Mouse (Mus musculus): ENCODE data around the gene Plscr3. TPM values are rescaled to one million over a fixed set of nuclear protein-coding genes. Genes with fewer than 3 reads are reported as not detected.

Gene Plscr3
- polyA plus RNA-seq (2012; rRNA removed): 132 and 142 TPM in 2 replicates

DNA sequence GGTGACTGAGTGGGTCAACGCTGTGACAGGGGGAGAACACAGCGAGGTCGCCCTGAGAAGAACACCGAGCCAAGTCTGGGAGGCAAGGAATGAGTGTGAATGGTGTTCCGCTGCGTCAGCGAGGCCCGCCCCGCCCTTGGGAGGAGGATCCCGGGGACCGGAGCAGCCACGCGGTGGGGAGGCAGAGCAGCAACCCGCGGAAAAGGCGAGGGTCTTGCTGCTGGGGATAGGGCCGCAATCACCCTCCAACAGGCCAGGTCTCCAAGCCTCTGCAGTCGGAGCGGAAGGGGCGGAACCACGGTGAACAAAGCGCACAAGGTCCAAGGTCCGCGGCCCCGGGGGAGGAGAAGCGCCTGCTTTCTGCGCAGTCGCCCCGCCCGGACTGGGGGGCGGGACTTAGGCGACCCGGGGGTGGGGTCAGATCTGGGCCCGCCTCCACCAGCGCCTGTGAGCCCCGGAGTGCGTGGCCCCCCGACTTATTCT, at the start of gene Plscr3:
Gene Plscr3, plus strand, starts transcription at position 179 of the 483 bp plus-strand sequence.
- Histone ChIP-seq H3K4me3 (ENCODE audit: control insufficient read depth, insufficient read depth, low read length) (peak within 1 kb of the TSS; percentile 96), H3K27me3 (ENCODE audit: control insufficient read depth, insufficient read depth, low read length) (no peaks in the 10 kb centered on the region), H3K36me3 (ENCODE audit: control insufficient read depth, insufficient read depth, low read length) (no peaks in the 10 kb centered on the region), H3K4me1 (replicated peaks; ENCODE audit: control insufficient read depth, insufficient read depth, low read length) (peaks cover 39% of the 10 kb centered on the region), H3K27ac (ENCODE audit: control insufficient read depth, insufficient read depth, low read length) (peak within 1 kb of the TSS; percentile 72)
- TF ChIP-seq POLR2A (IDR thresholded peaks at IDR 0.05; ENCODE audit: control insufficient read depth, extremely low read depth, insufficient read depth, low read length, poor library complexity) (peak; percentile 63; the same call in 1 of the 2 replicates), CTCF (IDR thresholded peaks at IDR 0.05; ENCODE audit: borderline replicate concordance, control insufficient read depth, extremely low read depth, insufficient read depth, low read length, poor library complexity) (peak; percentile 28; the same call in 1 of the 2 replicates)
- peak; percentile 95 for DNase-seq
- whole genome bisulfite sequencing: under 1% methylated on average over 36 of the region's 38 CpGs

DNA sequence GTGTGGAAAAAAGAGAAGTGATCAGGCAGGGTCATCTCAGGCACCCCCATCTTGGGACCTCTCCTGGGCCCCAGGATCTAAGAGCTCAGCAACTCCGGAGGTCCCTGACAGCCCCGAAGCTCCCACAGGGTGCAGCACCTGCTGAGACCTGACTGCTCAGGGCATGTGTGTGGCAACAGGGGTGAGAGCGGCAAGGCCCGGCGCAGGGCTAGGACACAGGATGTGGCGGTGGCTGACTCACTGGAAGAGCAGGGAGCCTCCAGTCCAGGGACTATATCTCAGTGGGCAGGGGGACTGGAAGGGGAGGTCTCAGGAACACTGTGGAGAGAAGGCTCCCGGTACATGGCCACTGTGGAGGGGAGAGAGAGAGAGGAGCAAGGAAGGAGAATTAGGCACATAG, 48.3 kb upstream of the Plscr3 start:
- Histone ChIP-seq H3K4me3 (ENCODE audit: control insufficient read depth, insufficient read depth, low read length) (no peak overlapping the region), H3K36me3 (ENCODE audit: control insufficient read depth, insufficient read depth, low read length) (no peaks in the 10 kb centered on the region), H3K4me1 (replicated peaks; ENCODE audit: control insufficient read depth, insufficient read depth, low read length) (peaks cover 24% of the 10 kb centered on the region), H3K27ac (ENCODE audit: control insufficient read depth, insufficient read depth, low read length) (no peak overlapping the region), H3K27me3 (ENCODE audit: control insufficient read depth, insufficient read depth, low read length) (peaks cover 18% of the 10 kb centered on the region; the same call in 1 of the 2 replicates)
- DNase-seq: no peak
- TF ChIP-seq POLR2A (IDR thresholded peaks at IDR 0.05; ENCODE audit: control insufficient read depth, extremely low read depth, insufficient read depth, low read length, poor library complexity) (no peak), CTCF (IDR thresholded peaks at IDR 0.05; ENCODE audit: borderline replicate concordance, control insufficient read depth, extremely low read depth, insufficient read depth, low read length, poor library complexity) (no peak)
- 89% methylated on average over 7 of the region's 7 CpGs for whole genome bisulfite sequencing

DNA sequence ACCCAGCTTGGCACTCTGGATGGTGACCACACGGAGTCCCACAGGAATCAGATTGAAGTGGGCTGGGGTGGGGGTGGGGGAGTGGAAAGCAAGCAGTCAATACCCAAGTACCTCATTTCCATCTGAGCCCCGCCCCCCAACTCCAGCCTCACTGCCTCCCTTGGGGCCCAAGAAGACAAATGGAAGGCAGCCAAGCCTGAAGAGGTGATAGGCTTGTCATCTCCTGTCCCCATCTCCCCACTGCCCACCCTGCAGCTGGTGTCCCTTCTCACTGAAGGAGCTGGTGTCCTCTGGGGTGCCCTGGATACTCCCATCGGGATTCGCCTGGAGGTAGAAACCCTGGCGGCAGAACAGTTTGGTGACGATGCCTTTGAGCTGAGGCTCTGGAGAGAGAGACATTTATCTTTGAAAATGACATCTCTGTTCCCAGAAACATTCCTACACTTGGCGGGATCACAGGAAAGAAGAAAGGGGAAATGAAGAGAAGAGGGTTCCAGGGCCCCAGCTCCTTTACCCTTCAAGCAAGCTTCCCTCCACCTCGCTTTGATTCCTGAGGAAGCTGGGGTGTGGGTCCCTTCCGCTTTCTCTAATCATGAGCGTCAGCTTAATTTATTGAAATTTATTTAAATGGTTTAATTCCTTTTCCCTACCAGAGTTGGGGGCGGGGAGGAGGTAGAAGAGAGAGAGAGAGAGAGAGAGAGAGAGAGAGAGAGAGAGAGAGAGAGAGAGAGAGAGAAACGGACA, 46.6 kb upstream of the Plscr3 start:
- TF ChIP-seq POLR2A (IDR thresholded peaks at IDR 0.05; ENCODE audit: control insufficient read depth, extremely low read depth, insufficient read depth, low read length, poor library complexity) (no peak), CTCF (IDR thresholded peaks at IDR 0.05; ENCODE audit: borderline replicate concordance, control insufficient read depth, extremely low read depth, insufficient read depth, low read length, poor library complexity) (no peak)
- no peak overlapping the region for H3K27ac ChIP-seq (ENCODE audit: control insufficient read depth, insufficient read depth, low read length)
- no peak for DNase-seq
- no peaks in the 10 kb centered on the region for H3K36me3 ChIP-seq (ENCODE audit: control insufficient read depth, insufficient read depth, low read length)
- no peak overlapping the region for H3K4me3 ChIP-seq (ENCODE audit: control insufficient read depth, insufficient read depth, low read length)
- H3K27me3 ChIP-seq (ENCODE audit: control insufficient read depth, insufficient read depth, low read length): peaks cover 20% of the 10 kb centered on the region; the same call in 1 of the 2 replicates
- H3K4me1 ChIP-seq (replicated peaks; ENCODE audit: control insufficient read depth, insufficient read depth, low read length): peaks cover 36% of the 10 kb centered on the region
- 34% methylated on average over 11 of the region's 12 CpGs for WGBS

DNA sequence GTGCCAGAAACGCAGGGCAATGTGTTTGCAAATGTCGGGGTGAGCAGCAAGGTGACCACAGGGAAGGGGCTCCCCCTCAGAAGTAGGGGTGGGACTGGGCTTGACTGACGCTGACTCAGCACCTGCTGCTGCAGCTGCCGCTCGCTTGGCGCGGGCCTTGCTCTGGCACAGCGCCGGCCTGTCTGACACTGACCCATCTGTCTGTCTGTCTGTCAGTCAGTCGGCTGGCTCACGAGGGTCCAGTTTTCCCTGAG, 46.1 kb upstream of the Plscr3 start:
- no peak for TF ChIP-seq POLR2A (IDR thresholded peaks at IDR 0.05; ENCODE audit: control insufficient read depth, extremely low read depth, insufficient read depth, low read length, poor library complexity)
- TF ChIP-seq CTCF (IDR thresholded peaks at IDR 0.05; ENCODE audit: borderline replicate concordance, control insufficient read depth, extremely low read depth, insufficient read depth, low read length, poor library complexity): no peak
- no peak for DNase-seq
- H3K36me3 ChIP-seq (ENCODE audit: control insufficient read depth, insufficient read depth, low read length): no peaks in the 10 kb centered on the region
- H3K27ac ChIP-seq (ENCODE audit: control insufficient read depth, insufficient read depth, low read length): no peak overlapping the region
- H3K4me3 ChIP-seq (ENCODE audit: control insufficient read depth, insufficient read depth, low read length): no peak overlapping the region
- H3K27me3 ChIP-seq (ENCODE audit: control insufficient read depth, insufficient read depth, low read length): peaks cover 20% of the 10 kb centered on the region; the same call in 1 of the 2 replicates
- WGBS: 4% methylated on average over 11 of the region's 11 CpGs
- peaks cover 36% of the 10 kb centered on the region for H3K4me1 ChIP-seq (replicated peaks; ENCODE audit: control insufficient read depth, insufficient read depth, low read length)

DNA sequence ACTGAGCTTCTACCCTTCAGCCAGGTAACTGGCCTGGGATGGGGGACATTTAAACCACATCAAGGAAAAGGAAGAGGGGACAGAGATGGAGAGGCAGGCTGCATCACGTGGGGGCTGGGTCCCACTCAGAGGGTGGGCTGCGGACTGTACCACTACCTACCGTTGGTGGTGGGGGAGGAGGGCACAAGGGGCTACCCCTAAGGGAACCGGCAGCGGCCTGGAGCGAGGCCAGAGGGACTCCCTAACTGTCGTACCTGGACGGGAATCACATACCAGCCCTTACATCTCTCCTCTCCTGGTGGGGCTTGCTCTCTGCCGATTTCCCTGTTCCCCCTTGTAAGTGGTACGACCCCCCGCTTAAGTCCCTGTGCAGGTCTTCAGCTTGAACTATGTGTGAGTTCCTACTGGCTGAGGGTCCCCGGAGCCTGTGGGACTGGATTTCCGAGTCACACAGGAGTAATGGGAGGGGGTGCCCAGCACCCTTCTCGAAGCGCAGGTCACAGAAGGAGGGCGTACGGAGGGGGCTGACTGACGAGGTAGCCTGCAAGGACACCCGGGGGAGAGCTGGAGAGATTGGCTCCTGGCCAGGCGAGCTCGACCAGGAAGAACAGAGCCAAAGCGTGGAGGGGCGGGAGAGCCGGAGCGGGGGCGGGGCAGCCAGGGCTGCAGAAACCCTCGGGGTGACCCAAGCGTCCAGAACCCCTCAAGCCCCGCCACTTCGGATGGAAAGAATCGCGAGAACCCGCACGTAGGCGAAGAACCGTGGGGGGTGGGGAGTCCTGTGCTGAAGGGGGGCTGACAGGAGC, 45.6 kb upstream of the Plscr3 start:
- WGBS: 1% methylated on average over 36 of the region's 36 CpGs
- peaks cover 36% of the 10 kb centered on the region for H3K4me1 ChIP-seq (replicated peaks; ENCODE audit: control insufficient read depth, insufficient read depth, low read length)
- DNase-seq: no peak
- TF ChIP-seq POLR2A (IDR thresholded peaks at IDR 0.05; ENCODE audit: control insufficient read depth, extremely low read depth, insufficient read depth, low read length, poor library complexity): no peak
- TF ChIP-seq CTCF (IDR thresholded peaks at IDR 0.05; ENCODE audit: borderline replicate concordance, control insufficient read depth, extremely low read depth, insufficient read depth, low read length, poor library complexity): no peak
- no peak overlapping the region for H3K4me3 ChIP-seq (ENCODE audit: control insufficient read depth, insufficient read depth, low read length)
- peaks cover 20% of the 10 kb centered on the region; the same call in 1 of the 2 replicates for H3K27me3 ChIP-seq (ENCODE audit: control insufficient read depth, insufficient read depth, low read length)
- H3K27ac ChIP-seq (ENCODE audit: control insufficient read depth, insufficient read depth, low read length): no peak overlapping the region
- H3K36me3 ChIP-seq (ENCODE audit: control insufficient read depth, insufficient read depth, low read length): no peaks in the 10 kb centered on the region

DNA sequence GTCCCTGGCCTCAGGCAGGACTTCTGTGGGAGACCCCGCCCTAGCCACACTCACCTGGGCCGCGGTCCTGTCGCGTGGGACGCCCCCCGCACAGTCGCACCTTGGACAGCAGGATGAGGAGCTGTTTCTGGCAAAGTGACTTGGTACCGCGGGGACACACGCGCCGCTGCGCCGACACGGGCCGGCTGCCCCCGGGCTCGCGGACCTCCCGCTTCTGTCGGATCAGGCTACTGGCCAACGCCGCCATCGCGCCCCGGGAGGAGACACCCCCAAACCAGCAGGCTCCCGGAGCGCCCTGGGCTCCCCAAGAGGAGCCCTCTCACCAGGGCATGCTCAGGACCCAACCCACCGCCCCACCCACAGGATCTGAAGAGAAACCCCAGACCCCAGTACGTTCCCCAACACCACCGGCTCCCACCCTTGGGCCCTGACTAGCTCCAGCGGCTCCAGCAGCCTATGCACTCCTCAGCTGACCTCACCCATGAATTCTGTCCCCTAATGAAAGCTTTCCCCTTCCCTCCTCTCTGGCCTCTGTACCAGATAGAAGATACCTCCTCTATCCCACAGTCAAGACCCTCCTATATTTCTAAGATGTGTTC, 44.7 kb upstream of the Plscr3 start, which contains the start of gene Fgf11:
Gene Fgf11, minus strand, starts transcription at position 479 of the 599 bp plus-strand sequence.
- WGBS: 9% methylated on average over 33 of the region's 33 CpGs
- peaks cover 36% of the 10 kb centered on the region for H3K4me1 ChIP-seq (replicated peaks; ENCODE audit: control insufficient read depth, insufficient read depth, low read length)
- H3K4me3 ChIP-seq (ENCODE audit: control insufficient read depth, insufficient read depth, low read length): peak within 1 kb of the TSS; percentile 50
- H3K36me3 ChIP-seq (ENCODE audit: control insufficient read depth, insufficient read depth, low read length): no peaks in the 10 kb centered on the region
- no peak within 1 kb of the TSS for H3K27ac ChIP-seq (ENCODE audit: control insufficient read depth, insufficient read depth, low read length)
- peaks cover 20% of the 10 kb centered on the region; the same call in 1 of the 2 replicates for H3K27me3 ChIP-seq (ENCODE audit: control insufficient read depth, insufficient read depth, low read length)
- TF ChIP-seq CTCF (IDR thresholded peaks at IDR 0.05; ENCODE audit: borderline replicate concordance, control insufficient read depth, extremely low read depth, insufficient read depth, low read length, poor library complexity) (no peak), POLR2A (IDR thresholded peaks at IDR 0.05; ENCODE audit: control insufficient read depth, extremely low read depth, insufficient read depth, low read length, poor library complexity) (no peak)
- no peak for DNase-seq

Data from thymus, adult 2 months (tissue).